Mouse (Mus musculus): ENCODE data around the gene Tab1. TPM values are rescaled to one million over a fixed set of nuclear protein-coding genes. Genes with fewer than 3 reads are reported as not detected.

Tab1 gene
- total RNA-seq, 2 experiments from 2014 or later, result 11.9 to 18.3 TPM

DNA sequence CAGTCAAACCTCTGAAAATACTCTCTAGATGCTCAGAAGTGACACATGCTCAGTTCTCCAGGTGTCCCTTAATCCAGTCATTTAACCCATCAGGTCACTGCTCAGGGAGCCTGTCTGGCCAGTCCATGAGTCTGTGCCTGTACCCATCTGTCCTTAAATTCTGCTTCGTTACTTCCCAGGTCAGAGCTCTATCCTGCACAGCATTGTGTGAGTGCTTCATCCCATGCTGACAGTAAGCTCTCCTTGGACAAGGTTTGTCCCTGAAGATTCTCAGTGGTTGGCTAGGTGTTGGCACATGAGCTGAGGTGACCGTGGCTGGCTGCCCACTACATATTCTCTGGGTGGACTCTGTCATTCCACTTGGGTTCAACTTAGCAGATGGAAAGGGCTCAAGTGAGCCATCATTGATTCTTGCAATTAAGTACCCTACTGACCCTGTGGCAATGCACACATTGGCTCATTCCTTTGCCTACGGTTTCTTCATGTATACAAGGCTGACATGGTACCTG lies 73.2 kb downstream of the Tab1 start:
- DNase-seq, result no peak

DNA sequence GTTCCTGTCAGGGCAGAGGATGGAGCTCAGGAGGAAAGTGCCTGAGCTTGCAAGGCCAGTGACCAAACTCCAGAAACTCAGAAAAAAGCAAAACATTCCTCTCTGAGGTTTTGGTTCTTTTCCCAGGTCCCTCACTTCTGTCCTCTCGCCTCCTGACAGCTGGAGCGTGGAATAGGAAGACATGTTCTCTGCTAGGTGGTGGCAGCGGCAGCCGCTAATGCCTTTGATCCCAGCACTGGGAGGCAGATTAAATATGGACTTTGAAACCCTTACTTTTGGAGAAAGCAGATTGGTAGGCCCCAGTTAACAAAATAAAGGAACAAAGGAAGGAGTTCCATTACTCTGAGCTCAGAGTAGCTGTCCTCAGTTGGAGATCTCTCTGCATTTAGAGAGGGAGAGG lies 75.5 kb downstream of the Tab1 start:
- DNase-seq, result no peak

Other genes starting within 250 kb of the Tab1 start
- 10 to 100 TPM; 14.5 to 15.7 TPM for gene Apobec3, start 241.5 kb upstream of the Tab1 start, total RNA-seq (2021)
- gene Cbx7, start 162.0 kb upstream of the Tab1 start, total RNA-seq (2021), result 10 to 100 TPM; 11.9 to 20.6 TPM
- gene Pdgfb, start 118.2 kb upstream of the Tab1 start, total RNA-seq (2021), result 10 to 100 TPM; 31.7 to 39.4 TPM
- gene Syngr1, start 41.8 kb upstream of the Tab1 start, total RNA-seq (2021), result 10 to 100 TPM; 28.0 to 31.5 TPM
- 100 to 1,000 TPM; 602 to 611 TPM for gene Rpl3, start 41.3 kb upstream of the Tab1 start, total RNA-seq (2021)
- gene Mgat3, start 40.6 kb downstream of the Tab1 start, total RNA-seq (2021), result 10 to 100 TPM in 1 of 2 experiments, 1 to 10 TPM in 1; 7.0 to 10.3 TPM
- gene Mief1, start 100.9 kb downstream of the Tab1 start, total RNA-seq (2021), result 10 to 100 TPM; 44.7 to 49.2 TPM
- gene AC140267.1, start 102.7 kb downstream of the Tab1 start, total RNA-seq (2021), result 10 to 100 TPM; 13.7 to 16.1 TPM
- gene Atf4, start 122.1 kb downstream of the Tab1 start, total RNA-seq (2021), result 100 to 1,000 TPM; 263 to 281 TPM
- gene Rps19bp1, start 131.2 kb downstream of the Tab1 start, total RNA-seq (2021), result 10 to 100 TPM; 41.4 to 46.9 TPM
- gene Cacna1i, start 154.1 kb downstream of the Tab1 start, total RNA-seq (2021), result under 1 TPM; 0.30 to 0.63 TPM